Mouse (Mus musculus) limb, embryonic 14.5 days (tissue): ENCODE measurements around the gene Emilin2. TPM values are rescaled to one million over a fixed set of nuclear protein-coding genes. Genes with fewer than 3 reads are reported as not detected.
A peak's percentile ranks its signal among the peaks of the same experiment; 100 is the strongest.

Experiments used
- ATAC-seq: fragments of 200-750 bp; cut with Nextera tagmentation; 2 replicates; pipeline ENCODE4 v1.8.0; 2017; ENCODE audit warnings: low read depth, moderate number of reproducible peaks, moderate TSS enrichment; ENCODE audit not compliant: low FRiP score
- DNase-seq: peaks from one replicate; pipeline ENCODE4 v3.0.0-alpha.2; 2015; ENCODE audit warnings: low spot score
- H3K27ac ChIP-seq: fragments of 300-500 bp; sonication (generic); replicated peaks from 2 replicates; pipeline ENCODE4 v1.5.1; 2014; ENCODE audit warnings: low read depth, mild to moderate bottlenecking, low read length, moderate library complexity, mixed read lengths
- H3K27me3 ChIP-seq: fragments of 300-500 bp; sonication (generic); 2 replicates; pipeline ENCODE4 v1.6.1; 2014; ENCODE audit warnings: low read length, mixed read lengths; ENCODE audit not compliant: control insufficient read depth, insufficient read depth
- H3K36me3 ChIP-seq: fragments of 300-500 bp; sonication (generic); 2 replicates; pipeline ENCODE4 v1.6.1; 2014; ENCODE audit warnings: mild to moderate bottlenecking, low read length, moderate library complexity, mixed read lengths; ENCODE audit not compliant: control insufficient read depth, insufficient read depth
- H3K4me1 ChIP-seq: fragments of 300-500 bp; sonication (generic); 2 replicates; pipeline ENCODE4 v1.6.1; 2014; ENCODE audit warnings: antibody characterized with exemption, low read length, mixed read lengths; ENCODE audit not compliant: control insufficient read depth, insufficient read depth
- H3K4me2 ChIP-seq: fragments of 300-500 bp; sonication (generic); replicated peaks from 2 replicates; pipeline ENCODE4 v1.6.1; 2014; ENCODE audit warnings: low read depth, mild to moderate bottlenecking, low read length, moderate library complexity; ENCODE audit not compliant: severe bottlenecking
- H3K4me3 ChIP-seq: fragments of 300-500 bp; sonication (generic); replicated peaks from 2 replicates; pipeline ENCODE4 v1.5.1; 2014; ENCODE audit warnings: low read length
- H3K9ac ChIP-seq: fragments of 300-500 bp; sonication (generic); 2 replicates; pipeline ENCODE4 v1.6.1; 2014; ENCODE audit warnings: mild to moderate bottlenecking, low read depth, low read length, moderate library complexity; ENCODE audit not compliant: severe bottlenecking
- H3K9me3 ChIP-seq: fragments of 300-500 bp; sonication (generic); 2 replicates; pipeline ENCODE4 v1.6.1; 2016; ENCODE audit warnings: low read length; ENCODE audit not compliant: control insufficient read depth
- POLR2A ChIP-seq: fragments of 200-500 bp; IDR thresholded peaks from 2 replicates; pipeline ENCODE4 v1.8.0; 2012; ENCODE audit warnings: inconsistent platforms, mild to moderate bottlenecking, moderate library complexity, borderline replicate concordance; ENCODE audit not compliant: insufficient read depth, insufficient read length; ENCODE audit errors: extremely low read depth
- WGBS: fragments of 180-500 bp; shearing (Covaris S2); extraction: QIAGEN DNeasy Blood & Tissue Kit; methylation state at CpG from one replicate; pipeline ENCODE4 v1.1.7; 2014; 5-methylcytosine and 5-hydroxymethylcytosine counted together
- polyA plus RNA-seq, 2 experiments: library from polyadenylated mRNA; depleted of rRNA in 1 of 2; stranded (reverse) in 1 of 2; unstranded in 1 of 2; fragments of >200 nt; fragmentation: Nextera tagmentation in 1 of 2; extraction: Ambion mirVana in 1 of 2; gene quantifications; 2 replicates each; pipeline versions ENCODE4 v1.2.1 to v1.2.3; 2012 to 2014

The Emilin2 gene
- polyA plus RNA-seq, 2 experiments: 22.7 to 30.0 TPM

- H3K9me3 ChIP-seq: no peaks in the 10 kb centered on the region
Observed at GRCm38 (mm10) chr17:71287586-71287985, 24.2 kb downstream of the Emilin2 start.

GRCm38 (mm10) chr17:71285929-71286328 lies 25.8 kb downstream of the Emilin2 start:
- Histone ChIP-seq H3K4me2 (no peak overlapping the region), H3K9me3 (no peaks in the 10 kb centered on the region), H3K27ac (no peak overlapping the region), H3K4me1 (peaks cover 26% of the 10 kb centered on the region), H3K9ac (no peak overlapping the region), H3K27me3 (no peaks in the 10 kb centered on the region), H3K36me3 (no peaks in the 10 kb centered on the region), H3K4me3 (no peak overlapping the region)
- DNase-seq: no peak
- no peak for TF ChIP-seq POLR2A
- 58% methylated on average over 6 of the region's 6 CpGs for WGBS
- no peak for ATAC-seq

More at GRCm38 (mm10) chr17:71287586-71287985, 24.2 kb downstream of the Emilin2 start:
- no peaks in the 10 kb centered on the region for H3K36me3 ChIP-seq
- no peak overlapping the region for H3K9ac ChIP-seq
- 92% methylated on average over 7 of the region's 7 CpGs for WGBS
- peaks cover 26% of the 10 kb centered on the region for H3K4me1 ChIP-seq
- no peak for TF ChIP-seq POLR2A
- no peak overlapping the region for H3K4me3 ChIP-seq
- DNase-seq (no peak), ATAC-seq (no peak)
- H3K27me3 ChIP-seq: no peaks in the 10 kb centered on the region
- H3K27ac ChIP-seq: no peak overlapping the region
- no peak overlapping the region for H3K4me2 ChIP-seq

- H3K4me1 ChIP-seq: peaks cover 22% of the 10 kb centered on the region
- no peaks in the 10 kb centered on the region for H3K9me3 ChIP-seq
- no peak overlapping the region for H3K4me2 ChIP-seq
- H3K36me3 ChIP-seq: no peaks in the 10 kb centered on the region; the same call in 1 of the 2 replicates
- H3K9ac ChIP-seq: peak overlapping the region; percentile 25; the same call in 1 of the 2 replicates
- no peak for DNase-seq
- no peak overlapping the region for H3K27ac ChIP-seq
- 41% methylated on average over 6 of the region's 6 CpGs for WGBS
- H3K27me3 ChIP-seq: no peaks in the 10 kb centered on the region
- no peak for TF ChIP-seq POLR2A
- no peak for ATAC-seq
- H3K4me3 ChIP-seq: no peak overlapping the region
Observed at GRCm38 (mm10) chr17:71284890-71285289, 26.9 kb downstream of the Emilin2 start.

GRCm38 (mm10) chr17:71283237-71283636 lies 28.5 kb downstream of the Emilin2 start:
- Histone ChIP-seq H3K27me3 (no peaks in the 10 kb centered on the region), H3K36me3 (no peaks in the 10 kb centered on the region; the same call in 1 of the 2 replicates), H3K27ac (no peak overlapping the region), H3K9ac (no peak overlapping the region), H3K4me2 (no peak overlapping the region), H3K4me3 (no peak overlapping the region), H3K4me1 (peaks cover 22% of the 10 kb centered on the region), H3K9me3 (no peaks in the 10 kb centered on the region)
- DNase-seq (peak; percentile 91), ATAC-seq (peak; percentile 85)
- TF ChIP-seq POLR2A: no peak
- WGBS: 71% methylated on average over 4 of the region's 4 CpGs

- Histone ChIP-seq H3K4me2 (no peak overlapping the region), H3K9ac (no peak overlapping the region), H3K9me3 (no peaks in the 10 kb centered on the region), H3K27ac (no peak overlapping the region), H3K4me1 (peaks cover 22% of the 10 kb centered on the region), H3K36me3 (no peaks in the 10 kb centered on the region; the same call in 1 of the 2 replicates), H3K27me3 (no peaks in the 10 kb centered on the region), H3K4me3 (no peak overlapping the region)
- ATAC-seq (no peak), DNase-seq (no peak)
- no peak for TF ChIP-seq POLR2A
- WGBS: 87% methylated on average over 9 of the region's 9 CpGs
Observed at GRCm38 (mm10) chr17:71282716-71283115, 29.1 kb downstream of the Emilin2 start.
